Mouse (Mus musculus) liver, embryonic 14.5 days (tissue): Measurements from ENCODE around the gene Cdk12.

Experiments used
- CTCF ChIP-seq: IDR thresholded peaks from 2 replicates; pipeline ENCODE4 v1.5.1; 2016; ENCODE audit warnings: antibody characterized with exemption, low read depth, control low read depth
- EP300 ChIP-seq: IDR thresholded peaks from 2 replicates; pipeline ENCODE4 v1.6.1; 2016; ENCODE audit warnings: antibody characterized with exemption, low read depth

DNA sequence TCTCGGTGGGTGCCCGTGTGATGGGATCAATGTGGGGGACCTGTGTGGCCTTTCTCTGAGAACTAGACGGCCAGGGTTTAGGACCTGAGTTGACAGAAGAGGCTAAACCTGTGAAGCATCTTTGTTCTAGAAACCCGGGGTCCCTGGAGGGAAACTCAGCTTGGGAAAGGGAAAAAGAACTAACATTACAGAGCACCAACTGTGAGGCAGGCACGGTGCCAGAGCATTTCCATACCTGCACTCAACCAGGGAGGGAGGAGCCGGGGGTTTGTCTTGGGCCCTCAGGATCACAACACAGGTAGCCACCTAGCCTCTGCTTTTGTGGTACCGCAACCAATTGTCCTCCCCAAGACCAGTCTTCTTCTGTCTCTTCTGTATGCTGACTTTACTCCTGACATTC lies 85.1 kb downstream of the Cdk12 start:
- TF ChIP-seq EP300 (no peak), CTCF (no peak)
